ENCODE assay signal across 9 mouse cellular contexts in the genomic region with DNA sequence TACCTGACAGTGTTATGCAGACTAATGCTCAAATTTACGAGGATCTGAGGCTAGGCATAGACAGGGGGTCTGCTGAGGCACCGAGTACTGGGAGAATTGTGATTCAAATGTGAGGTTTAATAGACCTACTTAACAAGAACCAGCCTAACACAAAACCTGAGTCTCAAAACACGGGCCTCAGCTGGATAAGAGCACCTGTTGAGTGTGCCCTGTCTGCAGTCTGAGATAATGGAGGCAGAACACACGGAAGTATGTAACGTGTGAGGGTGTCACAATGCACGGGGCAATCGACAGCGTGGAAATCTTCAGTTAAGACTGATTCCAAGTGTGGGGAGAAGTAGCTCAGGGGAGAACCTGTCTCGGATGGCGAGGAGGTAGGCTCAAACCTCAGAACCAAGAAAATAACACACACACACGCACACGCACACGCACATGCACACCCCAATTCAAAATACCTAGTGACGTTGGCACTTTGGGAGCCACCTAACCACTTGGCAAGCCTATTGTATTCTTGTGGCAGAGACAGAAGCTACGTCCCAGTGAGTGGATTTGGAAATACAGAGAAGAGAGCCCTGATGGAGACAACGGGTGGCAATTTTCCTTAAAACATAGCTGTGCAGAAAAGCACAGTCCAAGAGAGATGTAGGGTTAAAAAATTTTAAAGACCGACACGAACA. TPM values are rescaled to one million over a fixed set of nuclear protein-coding genes. Genes with fewer than 3 reads are reported as not detected.
DNase-seq lines count a peak whose midpoint lies in the region; ATAC-seq and TF ChIP-seq lines count a peak whose summit lies in the region.
"Had no signal": no experiment of that assay in that cellular context is flagged by ENCODE, and none has a peak within 500 bp of the region (broad histone marks: within the 10 kb centered on the region; RNA-seq: fewer than 3 reads in every experiment).

No protein-coding gene starts in this region.

- WGBS in forebrain, postnatal 0 days: 48% methylated on average over 18 of the region's 18 CpGs
- 13% methylated on average over 18 of the region's 18 CpGs for WGBS in liver, embryonic 15.5 days (ENCODE audit: insufficient replicate concordance)

- H3K9ac ChIP-seq in forebrain, postnatal 0 days: peak overlapping the region; percentile 85
- H3K9ac ChIP-seq in liver, embryonic 15.5 days: peak overlapping the region; percentile 98

- no peaks in the 10 kb centered on the region for H3K27me3 ChIP-seq in forebrain, postnatal 0 days (ENCODE audit: insufficient read depth, low read length)
- no peaks in the 10 kb centered on the region for H3K27me3 ChIP-seq in liver, embryonic 15.5 days

- H3K4me2 ChIP-seq in forebrain, postnatal 0 days (ENCODE audit: low read depth): peak overlapping the region; percentile 83
- H3K4me2 ChIP-seq in liver, embryonic 15.5 days: peak overlapping the region; percentile 92

- H3K9me3 ChIP-seq in forebrain, postnatal 0 days (ENCODE audit: low read length): no peaks in the 10 kb centered on the region
- no peaks in the 10 kb centered on the region for H3K9me3 ChIP-seq in liver, embryonic 15.5 days (replicated peaks)

- H3K27ac ChIP-seq in forebrain, postnatal 0 days (ENCODE audit: low read depth, low read length): 0 out of 2 replicates have a peak overlapping the region, but pooled peaks have one; percentile 46
- peak overlapping the region; percentile 98 for H3K27ac ChIP-seq in liver, embryonic 15.5 days (replicated peaks)

- peak; percentile 11 for DNase-seq in cerebellum, adult 11-12 months
- DNase-seq in thymus, postnatal 14 days: peak; percentile 12
- no peak for DNase-seq in thymus, postnatal 25 days
- no peak for DNase-seq in forebrain, postnatal 0 days
- DNase-seq in retina, postnatal 1 day: peak; percentile 6
- DNase-seq in adrenal gland, adult (ENCODE audit: inconsistent age in 2 of 2, low spot score in 1 of 2): no peak

- peak overlapping the region; percentile 56 for H3K4me3 ChIP-seq in forebrain, postnatal 0 days (ENCODE audit: low read depth, low read length)
- peak overlapping the region; percentile 94 for H3K4me3 ChIP-seq in liver, embryonic 15.5 days (replicated peaks)

- no peak for ATAC-seq in cerebellum, adult (ENCODE audit: insufficient number of reproducible peaks, low FRiP score, low TSS enrichment)
- ATAC-seq in forebrain, postnatal 0 days: no peak
- ATAC-seq in liver, embryonic 15.5 days (ENCODE audit: insufficient read depth): peak; percentile 83

- peaks cover 10% of the 10 kb centered on the region for H3K4me1 ChIP-seq in forebrain, postnatal 0 days (ENCODE audit: insufficient read depth)
- H3K4me1 ChIP-seq in liver, embryonic 15.5 days (replicated peaks): peaks cover 56% of the 10 kb centered on the region

- no peak for TF ChIP-seq CTCF in forebrain, postnatal 0 days (IDR thresholded peaks at IDR 0.05; ENCODE audit: low read depth)

- no peaks in the 10 kb centered on the region for H3K36me3 ChIP-seq in forebrain, postnatal 0 days (ENCODE audit: insufficient read depth)
- peaks cover 24% of the 10 kb centered on the region for H3K36me3 ChIP-seq in liver, embryonic 15.5 days (replicated peaks)

RNA-seq across cellular contexts. Expression of a gene that starts 1.2 kb away (rescaled TPM):
- 7.4 and 14.9 TPM in 2 replicates for total RNA-seq in forebrain, postnatal 0 days (2014; rRNA removed)
- polyA plus RNA-seq in forebrain, postnatal 0 days (2015; fragmentation: Nextera tagmentation; extraction: Ambion mirVana): 2.6 and 4.7 TPM in 2 replicates
- polyA plus RNA-seq in liver, embryonic 15.5 days (2015; fragmentation: Nextera tagmentation; extraction: Ambion mirVana): 12.4 and 14.0 TPM in 2 replicates

RNA-seq across cellular contexts. Expression of a gene that starts 1.2 kb away (rescaled TPM):
- total RNA-seq in forebrain, postnatal 0 days (2014; rRNA removed): 13.1 and 14.0 TPM in 2 replicates
- 29.1 and 31.4 TPM in 2 replicates for polyA plus RNA-seq in forebrain, postnatal 0 days (2015; fragmentation: Nextera tagmentation; extraction: Ambion mirVana)
- polyA plus RNA-seq in liver, embryonic 15.5 days (2015; fragmentation: Nextera tagmentation; extraction: Ambion mirVana): 60.8 and 65.2 TPM in 2 replicates

RNA-seq across cellular contexts. Expression of a gene that starts 54.1 kb away (rescaled TPM):
- total RNA-seq in forebrain, postnatal 0 days (2014; rRNA removed): not detected in 2 replicates
- polyA plus RNA-seq in forebrain, postnatal 0 days (2015; fragmentation: Nextera tagmentation; extraction: Ambion mirVana): not detected in 2 replicates
- not detected in 2 replicates for polyA plus RNA-seq in liver, embryonic 15.5 days (2015; fragmentation: Nextera tagmentation; extraction: Ambion mirVana)
- total RNA-seq: left cerebral cortex, postnatal 25 days had no signal

Comparison
In these comparisons a context has a peak if more than half of its experiments do, and no peak if none do; other contexts are left out.
1. DNase-seq: peak in cerebellum, adult 11-12 months (single experiment), thymus, postnatal 14 days (single experiment) and retina, postnatal 1 day (single experiment); none in thymus, postnatal 25 days (single experiment), forebrain, postnatal 0 days (single experiment) and adrenal gland, adult (0 of 2).